Mouse (Mus musculus) inflammation-experienced regulatory T-cells, adult 6 months (primary cell): ENCODE data around the gene Elavl3. TPM values are rescaled to one million over a fixed set of nuclear protein-coding genes. Genes with fewer than 3 reads are reported as not detected.

ENCODE experiments used
- ATAC-seq: one replicate; pipeline ENCODE4 v1.8.0; 2017
- polyA plus RNA-seq, 3 experiments: library from polyadenylated mRNA; unstranded; fragments of 100-300 nt; shearing (Covaris generic); gene quantifications; one replicate each; pipeline ENCODE4 v1.2.1; 2017

The Elavl3 gene
- polyA plus RNA-seq, 3 experiments from 2014 or later: not detected

DNA sequence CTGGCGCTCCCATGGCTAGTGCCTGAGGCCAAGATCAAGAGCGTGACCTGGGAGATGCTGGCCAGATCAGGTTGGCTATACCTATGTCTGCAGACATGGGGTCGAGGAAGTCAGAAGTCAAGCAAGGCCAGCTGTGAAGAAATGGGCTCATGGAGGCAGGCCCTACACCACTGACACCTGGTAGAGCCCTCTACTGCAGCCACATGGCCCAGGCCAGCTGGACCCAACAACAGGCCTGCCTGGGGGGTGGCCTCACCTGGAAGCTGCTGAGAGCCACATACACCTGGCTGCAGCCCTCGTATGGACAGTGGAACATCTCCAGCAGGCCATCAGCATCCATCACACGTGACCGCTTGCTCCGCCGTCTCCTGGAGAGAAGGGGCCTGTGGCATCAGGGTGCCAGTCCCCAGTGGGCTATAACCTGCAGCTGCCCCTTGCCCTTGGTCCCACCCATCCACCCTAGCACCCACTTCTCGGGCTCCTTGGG lies 5.3 kb upstream of the Elavl3 start:
- no peak for ATAC-seq

DNA sequence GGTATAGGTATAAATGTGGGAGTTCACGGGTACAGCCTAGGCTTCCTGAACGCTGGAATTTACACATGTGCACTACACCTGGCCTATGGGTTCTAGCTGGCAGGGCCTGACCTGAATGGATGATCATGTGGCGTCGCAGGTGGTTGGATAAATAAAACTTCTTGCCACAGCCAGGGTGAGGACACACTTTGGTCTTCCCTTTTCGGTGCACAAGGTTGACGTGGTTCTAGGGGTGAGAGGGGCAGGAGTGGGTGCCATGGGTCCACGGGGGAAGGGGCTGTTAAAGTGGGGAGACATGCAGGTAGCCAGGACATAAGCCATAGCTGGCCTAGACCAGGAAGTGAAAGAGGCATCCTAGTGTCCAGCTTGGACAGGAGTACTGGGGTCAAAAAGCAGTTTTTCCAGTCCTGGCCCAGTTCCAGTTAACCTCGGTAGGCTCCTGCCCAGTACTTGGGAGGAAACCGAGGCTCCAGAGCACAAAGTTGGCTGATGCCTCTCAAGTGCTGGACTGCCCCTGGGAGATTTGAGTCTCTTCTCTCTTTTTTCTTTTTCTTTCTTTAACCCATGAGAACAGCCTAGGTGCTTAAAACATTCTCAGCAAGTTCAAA lies 4.6 kb upstream of the Elavl3 start:
- no peak for ATAC-seq

DNA sequence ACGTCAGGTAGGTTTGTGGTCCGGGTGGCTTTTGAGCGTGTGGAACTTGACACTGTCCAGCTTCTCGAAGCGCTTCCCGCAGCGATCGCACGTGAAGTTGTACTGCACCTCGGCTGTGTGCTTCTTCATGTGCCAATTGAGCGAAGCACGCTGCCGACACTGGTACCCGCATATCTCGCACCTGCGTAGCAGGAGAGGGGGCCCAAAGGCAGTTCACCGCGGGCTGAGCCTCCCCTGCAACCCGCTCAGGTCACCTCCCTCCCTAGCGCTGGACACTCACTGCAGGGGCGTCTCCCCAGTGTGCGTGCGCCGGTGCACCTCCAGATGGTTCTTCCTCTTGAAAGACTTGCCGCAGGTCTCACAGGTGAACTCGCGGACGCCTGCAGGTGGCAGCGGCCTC lies 3.9 kb upstream of the Elavl3 start:
- no peak for ATAC-seq

DNA sequence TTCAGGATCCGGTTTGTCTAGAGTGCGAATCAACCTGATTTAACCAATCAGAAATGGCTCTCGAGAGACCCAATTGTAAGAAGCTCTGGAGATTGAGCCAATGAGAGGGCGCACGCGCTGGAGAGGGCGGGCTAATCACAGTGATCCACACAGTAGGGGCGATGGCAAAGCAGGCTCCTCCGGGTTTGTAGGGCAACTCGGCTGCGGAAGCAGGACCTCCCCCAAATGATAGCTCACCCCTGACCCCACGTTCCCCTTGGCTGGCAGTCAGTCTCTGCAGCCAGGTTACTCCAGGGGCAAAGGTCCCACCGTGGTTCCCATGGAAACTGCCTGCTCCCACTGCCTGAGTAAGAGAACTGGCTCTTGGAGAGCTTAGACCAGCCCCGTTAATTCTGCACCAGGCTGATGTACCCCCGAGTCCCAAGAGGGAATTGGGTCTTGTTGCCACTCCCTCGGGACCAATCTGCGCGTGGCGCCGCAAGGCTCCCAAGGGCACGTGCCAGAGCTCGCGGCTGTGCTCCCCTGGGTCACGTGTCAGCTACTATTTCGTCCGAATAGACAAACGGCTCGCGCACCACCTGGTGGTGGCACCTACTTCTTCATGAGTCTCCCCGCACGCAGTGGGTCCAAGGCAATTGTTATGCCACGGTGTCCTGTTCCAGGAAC lies 2.7 kb upstream of the Elavl3 start:
- ATAC-seq: peak; percentile 69

DNA sequence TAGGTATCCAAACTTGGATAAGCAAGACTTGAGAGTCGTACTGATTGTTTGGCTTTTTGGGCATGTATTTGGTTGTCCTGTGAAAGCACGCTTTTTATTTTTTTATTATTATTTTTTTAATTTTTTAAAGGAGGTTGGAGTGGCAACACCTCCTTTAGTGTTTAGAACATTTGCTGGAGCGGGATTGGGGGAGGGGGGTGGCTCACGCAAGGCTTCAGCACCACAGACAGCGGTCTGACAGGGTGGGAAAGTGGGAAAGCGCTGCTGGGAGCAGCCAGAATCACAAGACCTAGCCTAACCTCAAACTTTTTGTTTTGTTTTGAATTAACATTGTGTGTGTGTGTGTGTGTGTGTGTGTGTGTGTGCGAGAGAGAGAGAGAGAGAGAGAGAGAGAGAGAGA lies 1.8 kb upstream of the Elavl3 start:
- no peak for ATAC-seq

DNA sequence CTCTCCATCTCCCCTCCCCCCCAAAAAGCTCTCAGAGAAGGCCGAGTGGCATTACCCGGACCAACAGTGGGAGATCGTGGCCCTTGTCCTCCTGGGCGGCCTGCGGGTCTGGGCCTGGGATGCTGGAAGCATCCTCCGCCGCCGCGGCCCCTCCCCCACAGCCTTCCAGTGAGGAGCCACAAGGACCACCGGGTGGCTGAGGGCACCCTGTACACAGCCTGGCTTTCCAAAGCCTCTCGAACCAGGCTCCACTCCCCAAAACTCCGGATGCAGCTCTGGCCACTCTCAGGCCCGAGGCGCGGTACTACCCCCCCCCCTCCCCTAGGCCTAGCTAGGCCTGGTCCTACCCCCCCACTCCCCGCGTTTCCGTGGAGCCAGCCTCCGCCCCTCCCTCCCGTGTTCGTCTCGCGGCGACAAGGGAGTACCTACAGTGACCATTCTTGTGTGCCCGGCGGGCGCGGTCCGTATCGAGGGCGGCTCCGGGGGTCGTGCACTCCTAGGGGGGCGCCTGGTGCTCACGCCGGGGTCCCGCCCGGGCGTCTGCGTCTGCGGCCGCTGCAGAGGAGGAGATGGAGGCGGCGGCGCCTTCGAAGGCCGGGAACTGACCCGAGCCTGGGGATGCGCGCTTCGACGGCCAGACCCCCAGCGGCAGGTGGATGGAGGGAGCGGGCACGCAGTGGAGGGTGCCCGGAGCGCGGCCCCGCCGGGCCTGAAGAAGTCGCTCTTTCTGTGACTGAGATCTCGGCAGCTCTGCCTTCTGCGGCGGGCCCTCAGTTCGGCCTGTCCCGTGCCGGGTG lies 464 bp downstream of the Elavl3 start:
- ATAC-seq: no peak

DNA sequence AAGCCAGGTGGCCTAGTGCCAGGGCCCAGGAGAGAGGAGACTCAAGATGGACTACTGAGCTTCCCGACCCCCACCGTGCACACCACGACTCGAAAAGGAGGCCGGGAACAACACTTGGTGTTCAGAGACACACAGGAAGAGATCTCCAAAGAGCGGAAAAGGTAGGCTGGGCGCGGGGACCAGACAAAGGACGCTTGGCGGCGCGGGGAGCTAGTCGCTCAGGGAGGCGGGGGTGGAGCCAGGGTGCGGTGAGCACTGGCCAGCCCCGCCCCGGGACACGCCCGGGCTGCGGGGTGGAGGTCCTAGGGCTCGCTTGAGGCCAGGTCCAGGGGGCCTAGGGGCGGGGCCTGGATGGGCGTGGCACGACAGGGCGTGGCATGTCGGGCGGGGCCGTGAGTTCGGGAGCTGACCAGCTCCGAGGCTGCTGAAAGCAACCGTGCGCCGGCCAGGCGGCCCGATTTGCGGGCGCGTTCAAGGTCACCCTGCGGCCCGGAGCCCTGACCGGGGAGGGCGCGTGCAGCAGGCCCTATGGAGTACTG lies 1.4 kb downstream of the Elavl3 start:
- peak; percentile 6 for ATAC-seq

DNA sequence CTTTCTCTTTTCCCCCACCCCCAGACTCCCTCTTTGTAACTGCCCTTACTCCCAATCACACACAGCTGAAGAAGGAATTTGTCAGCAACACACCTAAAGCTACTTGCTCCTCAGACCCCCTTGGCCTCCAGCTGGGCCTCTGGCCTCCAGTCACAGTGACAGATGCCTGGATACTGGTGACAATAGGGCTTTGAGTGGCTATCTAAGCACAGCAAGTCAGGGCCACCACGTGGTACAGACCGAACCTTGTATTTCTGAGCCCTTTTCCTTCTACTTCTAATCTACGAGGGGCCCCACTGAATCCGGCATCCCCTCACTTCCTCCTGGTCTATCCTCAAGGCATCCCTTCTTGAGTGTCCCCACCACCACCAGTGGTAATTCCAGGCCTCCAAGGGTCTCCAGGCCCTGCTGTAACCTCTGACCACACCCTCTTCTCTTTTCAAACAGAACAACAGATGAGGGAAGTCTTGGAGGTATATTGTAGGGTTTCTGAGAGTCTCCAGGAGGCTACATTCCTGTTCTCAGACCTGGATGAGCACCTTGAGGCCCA lies 2.0 kb downstream of the Elavl3 start:
- no peak for ATAC-seq

DNA sequence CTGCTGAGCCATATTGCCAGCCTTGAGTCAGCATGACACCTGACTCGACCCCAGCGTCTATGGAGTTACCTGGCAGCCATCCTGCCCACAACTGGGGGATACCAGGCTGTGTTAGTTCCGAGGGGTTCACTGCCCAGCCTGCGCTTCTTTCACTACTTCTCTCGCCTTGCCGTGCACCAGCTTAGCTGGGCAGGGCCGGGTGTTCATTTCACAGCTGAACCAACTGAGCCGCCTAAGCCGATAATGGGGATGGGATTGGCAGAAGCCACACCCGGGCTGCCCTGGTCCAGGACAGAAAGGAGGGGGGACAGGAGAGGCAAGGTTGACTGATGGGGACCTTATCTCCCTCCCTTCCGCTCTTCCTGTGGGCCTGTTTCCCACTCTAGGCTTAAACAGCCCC lies 2.5 kb downstream of the Elavl3 start:
- ATAC-seq: no peak

DNA sequence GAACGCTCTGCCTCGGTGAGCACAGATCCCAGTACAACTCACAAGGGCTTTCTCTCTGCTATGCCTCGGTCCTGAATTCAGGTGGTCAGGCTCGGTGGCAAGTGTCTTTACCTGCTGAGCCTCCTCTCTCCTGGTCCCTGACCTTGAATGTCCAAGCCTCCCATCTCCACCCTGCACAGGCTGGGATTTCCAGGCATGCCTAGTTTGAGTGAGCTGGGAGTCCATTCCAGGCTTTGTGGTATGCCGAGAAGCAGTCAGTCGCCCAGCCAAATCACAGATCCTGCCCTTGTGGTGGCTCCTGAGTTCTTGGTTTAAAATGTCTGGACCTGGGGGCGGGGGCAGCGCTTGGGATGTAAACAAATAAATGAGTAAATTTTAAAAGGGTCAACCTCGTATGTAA lies 4.5 kb downstream of the Elavl3 start:
- no peak for ATAC-seq

DNA sequence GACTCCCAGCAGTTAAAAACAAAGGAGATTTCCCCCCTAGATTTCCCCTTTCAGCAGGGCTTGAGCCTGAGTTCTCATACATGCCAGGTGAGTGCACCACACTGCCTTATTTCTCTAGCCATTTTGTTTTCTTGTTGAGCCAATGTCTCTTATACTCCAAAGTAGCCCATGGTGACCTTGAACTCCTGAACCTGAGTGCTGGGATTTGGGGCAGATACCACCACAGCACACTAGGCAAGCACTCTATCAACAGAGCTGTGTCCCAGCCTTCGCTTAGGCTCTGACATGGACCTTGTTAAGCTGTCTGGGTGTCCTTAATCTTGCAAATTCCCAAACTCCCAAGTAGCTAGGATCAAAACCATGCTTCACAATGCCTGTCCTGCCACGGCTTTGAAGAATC lies 10.0 kb downstream of the Elavl3 start:
- ATAC-seq: no peak

DNA sequence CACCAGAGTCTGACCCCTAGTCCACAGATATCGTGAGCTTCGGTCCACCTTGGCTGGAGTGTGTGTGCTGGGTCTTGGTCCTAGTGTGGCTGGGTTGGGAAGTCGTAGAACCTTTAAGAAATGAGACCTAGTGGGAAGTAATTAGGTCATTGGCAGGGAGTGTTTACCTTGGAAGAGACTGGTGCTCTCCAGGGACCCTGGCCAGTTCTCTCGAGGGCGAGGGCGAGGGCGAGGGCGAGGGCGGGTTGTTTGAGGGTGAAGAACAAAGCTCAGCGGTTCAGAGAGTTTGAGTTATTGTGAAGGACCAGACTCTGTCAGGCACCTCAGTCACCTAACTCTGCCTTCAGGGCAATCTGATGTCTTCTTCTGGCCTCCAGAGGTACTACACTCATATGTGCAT lies 14.0 kb downstream of the Elavl3 start:
- ATAC-seq: no peak

DNA sequence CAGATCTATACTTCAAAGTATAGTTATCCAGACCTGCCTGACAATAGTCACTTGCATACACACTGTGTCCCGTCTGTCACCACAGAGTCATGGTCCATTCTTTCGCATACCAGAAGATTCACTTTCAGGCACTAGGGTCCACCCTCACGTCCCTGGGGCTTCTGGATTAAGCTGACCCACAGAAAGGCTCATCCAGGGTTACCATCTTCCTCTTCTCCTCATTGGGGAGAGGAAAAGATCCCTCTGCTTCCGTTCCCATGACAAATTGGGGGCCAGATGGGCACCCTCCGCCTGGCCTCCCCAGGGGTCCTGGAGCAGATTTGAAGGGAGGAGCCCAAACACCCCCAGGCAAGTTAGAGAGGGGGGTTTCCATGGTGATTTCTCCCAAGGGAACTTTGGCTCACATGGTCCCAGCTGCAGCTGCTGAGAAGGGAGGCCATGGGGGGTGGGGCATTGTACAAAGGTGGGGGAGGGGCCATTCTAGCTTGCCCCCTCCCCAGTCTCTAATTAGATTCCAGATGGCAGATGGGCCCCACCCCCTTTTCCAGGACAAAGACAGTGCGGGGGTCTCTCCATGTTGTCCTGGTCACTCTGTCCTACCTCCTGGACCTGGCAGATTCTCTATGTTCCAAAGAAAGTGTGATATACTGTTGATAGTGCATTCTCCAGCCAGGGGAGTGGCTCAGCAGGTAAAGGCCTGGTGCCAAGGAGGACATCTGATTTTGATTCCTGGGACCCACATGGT lies 16.4 kb downstream of the Elavl3 start:
- no peak for ATAC-seq

DNA sequence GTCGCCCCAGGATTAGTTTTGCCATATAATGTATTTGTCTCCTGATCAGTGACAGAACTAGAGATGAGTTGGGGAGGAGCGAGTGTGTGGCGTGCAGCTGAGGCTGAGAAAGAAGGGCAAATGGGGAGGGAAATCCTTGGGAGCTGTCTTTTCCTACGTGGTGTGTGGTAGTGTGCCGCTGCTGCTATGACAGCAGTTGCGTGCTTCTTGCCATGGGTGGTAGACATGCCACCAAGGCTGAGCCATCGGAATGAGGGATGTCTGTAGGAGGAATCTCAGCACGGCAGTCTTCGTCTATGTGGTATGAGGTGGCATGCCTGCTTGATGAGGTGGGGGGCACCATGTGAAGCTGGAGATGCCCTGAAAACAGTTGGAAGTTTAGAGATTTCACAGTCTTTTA lies 21.4 kb downstream of the Elavl3 start:
- no peak for ATAC-seq

DNA sequence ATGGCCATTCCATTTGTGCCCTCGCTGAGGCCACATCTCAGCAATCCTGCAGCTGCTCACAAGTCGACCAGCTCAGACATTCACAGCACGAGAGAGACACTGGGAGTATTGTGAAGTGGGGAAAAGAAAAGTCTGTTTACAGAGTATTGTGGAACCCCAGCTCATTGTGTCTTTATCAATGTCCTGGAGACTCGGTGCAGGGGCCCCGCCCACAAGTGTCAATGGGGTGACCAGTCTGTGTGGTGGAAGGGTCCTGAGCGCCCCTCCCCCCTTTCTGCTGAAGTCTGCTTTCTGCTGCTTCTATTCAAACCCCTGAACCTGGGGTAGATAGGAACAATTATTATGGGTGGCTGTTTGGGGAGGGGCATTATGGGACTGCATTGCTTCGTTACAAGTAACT lies 23.4 kb downstream of the Elavl3 start:
- ATAC-seq: no peak

DNA sequence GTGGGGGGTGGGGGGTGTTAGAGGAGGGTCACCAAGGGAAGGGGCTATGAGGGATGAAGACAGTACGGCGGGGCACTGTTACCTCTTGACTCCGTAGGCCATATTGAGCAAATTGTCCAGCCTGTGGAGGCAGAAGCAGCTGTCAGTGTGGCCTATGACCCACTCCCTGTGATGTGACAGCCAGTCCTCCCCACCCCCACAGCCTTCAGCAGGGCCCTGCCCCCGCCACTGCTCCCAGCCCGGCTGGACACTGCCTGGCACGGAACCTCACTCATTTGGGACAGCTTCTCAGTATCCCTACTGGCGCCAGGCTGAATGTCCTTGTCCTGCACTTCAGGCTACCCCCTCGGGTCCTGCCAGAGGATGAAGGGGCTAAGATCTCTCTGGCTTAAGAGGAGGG lies 27.2 kb downstream of the Elavl3 start:
- ATAC-seq: no peak

DNA sequence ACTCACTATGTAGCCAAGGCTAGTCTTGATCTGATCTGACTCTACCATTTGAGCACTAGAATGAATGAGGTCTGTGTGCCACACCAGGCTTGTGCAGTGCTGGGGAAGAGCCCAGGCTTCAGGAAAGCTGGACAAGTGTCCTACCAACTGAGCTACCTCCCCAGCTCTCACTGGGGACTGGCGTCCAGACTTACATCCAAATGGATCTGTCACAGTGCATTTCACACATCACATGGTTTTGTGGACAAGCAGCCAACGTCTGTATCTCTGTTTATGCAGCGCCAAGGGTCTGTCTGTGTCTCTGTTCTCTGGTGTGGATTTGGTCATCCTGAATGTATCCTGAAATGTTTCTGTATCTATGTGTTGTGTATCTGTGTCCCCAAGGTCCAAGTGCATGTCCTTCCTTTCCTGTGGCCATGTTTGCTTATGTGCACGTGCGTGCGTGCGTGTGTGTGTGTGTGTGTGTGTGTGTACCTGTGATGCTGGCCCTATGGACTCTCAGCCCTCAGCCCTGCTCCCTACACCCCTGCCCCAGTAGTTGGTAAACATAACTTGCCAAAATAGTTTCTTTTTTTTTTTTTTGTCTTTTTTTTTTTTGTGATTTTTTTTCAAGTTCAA lies 34.5 kb downstream of the Elavl3 start:
- no peak for ATAC-seq

DNA sequence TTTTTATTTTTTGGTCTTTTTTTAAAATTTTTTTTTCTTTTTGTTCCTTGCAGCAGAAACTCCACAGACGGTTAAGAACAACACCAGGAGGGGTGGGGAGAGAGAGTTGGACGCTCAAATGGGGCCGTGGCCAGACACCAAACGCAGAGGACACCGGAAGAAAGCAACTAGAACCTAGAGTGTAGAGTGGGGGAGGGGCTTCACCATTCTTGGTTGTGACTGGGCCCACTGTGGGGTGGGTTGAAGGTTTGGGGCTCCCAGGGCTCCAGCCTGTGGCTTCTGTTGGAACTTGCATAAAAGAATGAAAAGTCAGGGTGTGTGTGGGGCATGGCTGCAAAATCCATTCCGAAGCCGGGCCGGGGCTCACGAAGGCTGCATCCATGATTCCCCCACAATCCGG lies 35.6 kb downstream of the Elavl3 start:
- no peak for ATAC-seq

DNA sequence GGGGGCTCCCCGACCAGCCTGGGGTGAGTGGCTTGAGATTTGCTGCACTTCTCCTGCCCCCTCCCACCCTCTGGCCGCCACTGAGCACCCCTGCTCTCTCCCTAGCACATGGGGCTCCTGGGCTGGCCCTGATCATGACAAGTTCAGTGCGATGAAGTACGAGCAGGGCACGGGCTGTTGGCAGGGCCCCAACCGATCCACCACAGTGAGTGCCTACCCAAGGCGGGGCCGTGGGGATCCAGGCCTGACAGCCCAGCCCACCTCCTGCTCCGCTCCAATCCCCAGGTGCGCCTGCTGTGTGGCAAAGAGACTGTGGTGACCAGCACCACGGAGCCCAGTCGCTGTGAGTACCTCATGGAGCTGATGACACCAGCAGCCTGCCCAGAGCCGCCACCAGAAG lies 39.1 kb downstream of the Elavl3 start:
- ATAC-seq: no peak

DNA sequence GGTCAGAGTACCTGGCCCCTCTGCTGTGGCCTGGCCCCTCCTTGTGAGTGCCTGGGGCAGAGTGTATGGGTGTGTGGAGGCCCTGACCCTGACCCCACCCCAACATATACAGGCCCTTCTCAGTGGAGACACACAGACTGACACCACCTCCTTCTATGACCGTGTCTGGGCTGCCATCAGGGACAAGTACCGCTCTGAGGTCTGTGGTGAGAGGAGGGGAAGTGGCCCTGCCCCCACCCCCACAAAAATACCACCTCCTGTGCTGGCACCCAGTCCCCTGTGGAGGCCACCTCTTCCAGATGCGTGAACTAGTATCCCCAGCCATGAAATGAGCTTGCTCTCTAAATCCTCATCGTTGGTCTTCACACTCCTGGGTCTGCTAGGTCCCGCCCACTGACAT lies 40.8 kb downstream of the Elavl3 start:
- ATAC-seq: no peak

DNA sequence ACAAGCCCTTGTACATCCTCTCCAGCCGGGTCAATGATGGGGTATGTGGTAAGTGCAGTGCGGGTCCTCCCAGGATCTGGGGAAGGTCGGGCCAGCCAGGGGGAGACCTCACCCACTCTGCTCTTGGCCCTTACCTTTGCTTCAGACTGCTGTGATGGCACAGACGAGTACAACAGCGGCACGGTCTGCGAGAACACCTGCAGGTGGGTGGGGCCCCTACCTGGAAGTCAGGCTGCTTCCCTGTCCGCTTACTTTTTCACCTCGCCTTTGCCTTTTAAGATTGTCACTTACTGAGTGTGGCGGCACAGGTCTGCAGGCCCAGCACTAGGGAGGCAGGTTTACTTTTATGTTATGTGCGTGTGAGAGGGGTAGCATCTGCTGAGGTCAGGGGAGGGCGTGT lies 47.3 kb downstream of the Elavl3 start:
- ATAC-seq: no peak

DNA sequence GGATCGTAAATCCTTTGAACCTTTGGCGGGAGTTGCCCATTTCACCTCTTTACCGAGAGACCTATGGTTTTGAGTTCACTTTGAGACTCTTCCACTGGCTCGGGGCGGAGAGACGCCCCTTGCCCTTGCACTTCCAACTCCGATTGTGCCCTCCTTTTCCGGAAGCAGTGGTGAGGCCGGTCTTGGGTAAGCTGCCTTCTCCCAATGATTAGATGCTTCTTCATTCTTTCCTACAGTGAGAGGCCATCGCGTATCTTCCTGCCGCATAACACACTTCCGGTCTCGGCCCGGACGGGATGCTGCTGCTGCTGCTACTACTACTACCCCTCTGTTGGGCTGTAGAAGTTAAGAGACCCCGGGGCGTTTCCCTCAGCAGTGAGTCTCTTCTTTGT lies 48.7 kb downstream of the Elavl3 start:
- ATAC-seq: peak; percentile 8
